Mouse (Mus musculus) hindbrain, embryonic 11.5 days (tissue): ENCODE results near the gene Primpol. TPM values are rescaled to one million over a fixed set of nuclear protein-coding genes. Genes with fewer than 3 reads are reported as not detected.

Experiments used
- ATAC-seq: fragments of 200-750 bp; cut with Nextera tagmentation; 2 replicates; pipeline ENCODE4 v1.8.0; 2017; ENCODE audit warnings: mild to moderate bottlenecking, moderate TSS enrichment, moderate library complexity; ENCODE audit not compliant: low FRiP score
- DNase-seq: peaks from one replicate; pipeline ENCODE4 v3.0.0-alpha.2; 2015; ENCODE audit warnings: low spot score
- H3K27ac ChIP-seq: fragments of 300-500 bp; sonication (generic); 2 replicates; pipeline ENCODE4 v1.5.1; 2014; ENCODE audit warnings: mild to moderate bottlenecking, low read depth, low read length
- H3K27me3 ChIP-seq: fragments of 300-500 bp; sonication (generic); 2 replicates; pipeline ENCODE4 v1.6.1; 2014; ENCODE audit warnings: mild to moderate bottlenecking, low read length, moderate library complexity, mixed read lengths; ENCODE audit not compliant: control insufficient read depth, insufficient read depth
- H3K36me3 ChIP-seq: fragments of 300-500 bp; sonication (generic); 2 replicates; pipeline ENCODE4 v1.6.1; 2014; ENCODE audit warnings: mild to moderate bottlenecking, low read length, moderate library complexity, mixed read lengths; ENCODE audit not compliant: control insufficient read depth, insufficient read depth
- H3K4me1 ChIP-seq: fragments of 300-500 bp; sonication (generic); replicated peaks from 2 replicates; pipeline ENCODE4 v1.6.1; 2014; ENCODE audit warnings: low read length, mixed read lengths; ENCODE audit not compliant: control insufficient read depth, insufficient read depth
- H3K4me2 ChIP-seq: fragments of 300-500 bp; sonication (generic); replicated peaks from 2 replicates; pipeline ENCODE4 v1.6.1; 2014; ENCODE audit warnings: mild to moderate bottlenecking, low read depth, low read length
- H3K4me3 ChIP-seq: fragments of 300-500 bp; sonication (generic); 2 replicates; pipeline ENCODE4 v1.5.1; 2014; ENCODE audit warnings: low read depth, low read length
- H3K9ac ChIP-seq: fragments of 300-500 bp; sonication (generic); 2 replicates; pipeline ENCODE4 v1.6.1; 2014; ENCODE audit warnings: low read depth, low read length
- H3K9me3 ChIP-seq: fragments of 300-500 bp; sonication (generic); 2 replicates; pipeline ENCODE4 v1.6.1; 2016; ENCODE audit warnings: low read length; ENCODE audit not compliant: control insufficient read depth
- WGBS: fragments of 180-500 bp; shearing (Covaris S2); extraction: QIAGEN DNeasy Blood & Tissue Kit; methylation state at CpG from one replicate; pipeline ENCODE4 v1.1.7; 2014; 5-methylcytosine and 5-hydroxymethylcytosine counted together
- polyA plus RNA-seq: library from polyadenylated mRNA; unstranded; fragments of >200 nt; fragmentation: Nextera tagmentation; extraction: Ambion mirVana; gene quantifications from 2 replicates; pipeline ENCODE4 v1.2.1, GENCODE M21; 2014

Gene Primpol
- polyA plus RNA-seq, result 9.3 and 10.0 TPM in 2 replicates

GRCm38 (mm10) chr8:46616879-46617689 lies at the start of gene Primpol, which contains the start of gene Casp3:
Primpol (minus strand) TSS chr8:46617212.
Casp3 (plus strand) TSS chr8:46617291.
- DNase-seq (peak; percentile 97), ATAC-seq (peak; percentile 98)
- H3K27me3 ChIP-seq, result no peaks in the 10 kb centered on the region
- WGBS, result 1% methylated on average over 53 of the region's 54 CpGs
- no peaks in the 10 kb centered on the region for H3K9me3 ChIP-seq
- peak within 1 kb of the TSS; percentile 85 for H3K9ac ChIP-seq
- peak within 1 kb of the TSS; percentile 74 for H3K4me2 ChIP-seq
- H3K4me3 ChIP-seq, result peak within 1 kb of the TSS; percentile 87
- H3K36me3 ChIP-seq, result no peaks in the 10 kb centered on the region
- 0 out of 2 replicates have a peak, but pooled peaks cover 2% of the 10 kb centered on the region for H3K4me1 ChIP-seq
- peak within 1 kb of the TSS; percentile 82 for H3K27ac ChIP-seq

- H3K4me2 ChIP-seq, result no peak overlapping the region
- no peak overlapping the region for H3K4me3 ChIP-seq
- H3K27me3 ChIP-seq, result no peaks in the 10 kb centered on the region
- no peak overlapping the region for H3K9ac ChIP-seq
- ATAC-seq (no peak), DNase-seq (no peak)
- no peaks in the 10 kb centered on the region for H3K36me3 ChIP-seq
- H3K27ac ChIP-seq, result no peak overlapping the region
- H3K4me1 ChIP-seq, result no peaks in the 10 kb centered on the region
- WGBS, result 75% methylated on average over 2 of the region's 2 CpGs
- H3K9me3 ChIP-seq, result no peaks in the 10 kb centered on the region
These were observed 38.9 kb upstream of the Primpol start for GRCm38 (mm10) chr8:46655919-46656318.

- no peak overlapping the region for H3K4me3 ChIP-seq
- H3K9ac ChIP-seq, result no peak overlapping the region
- H3K4me2 ChIP-seq, result no peak overlapping the region
- H3K4me1 ChIP-seq, result no peaks in the 10 kb centered on the region
- 84% methylated on average over 9 of the region's 9 CpGs for WGBS
- no peak overlapping the region for H3K27ac ChIP-seq
- H3K36me3 ChIP-seq, result no peaks in the 10 kb centered on the region
- H3K9me3 ChIP-seq, result no peaks in the 10 kb centered on the region
- no peak for ATAC-seq
- DNase-seq, result no peak
- no peaks in the 10 kb centered on the region for H3K27me3 ChIP-seq
These were observed 34.9 kb upstream of the Primpol start for GRCm38 (mm10) chr8:46651872-46652271.

- WGBS, result 90% methylated on average over 4 of the region's 4 CpGs
These were observed 31.4 kb upstream of the Primpol start for GRCm38 (mm10) chr8:46648421-46648820.

GRCm38 (mm10) chr8:46641272-46641671 lies 24.3 kb upstream of the Primpol start:
- Histone ChIP-seq H3K27me3 (no peaks in the 10 kb centered on the region), H3K9me3 (no peaks in the 10 kb centered on the region), H3K9ac (no peak overlapping the region), H3K4me3 (no peak overlapping the region), H3K4me2 (no peak overlapping the region), H3K27ac (no peak overlapping the region), H3K4me1 (no peaks in the 10 kb centered on the region), H3K36me3 (0 out of 2 replicates have a peak, but pooled peaks cover 7% of the 10 kb centered on the region)
- WGBS, result 89% methylated on average over 5 of the region's 5 CpGs
- no peak for ATAC-seq
- no peak for DNase-seq

More at GRCm38 (mm10) chr8:46648421-46648820, 31.4 kb upstream of the Primpol start:
- Histone ChIP-seq H3K36me3 (no peaks in the 10 kb centered on the region), H3K4me2 (no peak overlapping the region), H3K9me3 (no peaks in the 10 kb centered on the region), H3K4me1 (no peaks in the 10 kb centered on the region), H3K27me3 (no peaks in the 10 kb centered on the region), H3K27ac (no peak overlapping the region), H3K4me3 (no peak overlapping the region), H3K9ac (no peak overlapping the region)
- no peak for DNase-seq
- no peak for ATAC-seq

- Histone ChIP-seq H3K27me3 (no peaks in the 10 kb centered on the region), H3K4me3 (no peak overlapping the region), H3K4me1 (no peaks in the 10 kb centered on the region), H3K36me3 (peaks cover 19% of the 10 kb centered on the region; the same call in 1 of the 2 replicates), H3K9me3 (no peaks in the 10 kb centered on the region), H3K27ac (no peak overlapping the region), H3K4me2 (no peak overlapping the region), H3K9ac (no peak overlapping the region)
- 95% methylated on average over 5 of the region's 5 CpGs for WGBS
- DNase-seq, result no peak
- ATAC-seq, result no peak
These were observed 22.8 kb upstream of the Primpol start for GRCm38 (mm10) chr8:46639852-46640251.

- DNase-seq (no peak), ATAC-seq (no peak)
- Histone ChIP-seq H3K9me3 (no peaks in the 10 kb centered on the region), H3K4me2 (no peak overlapping the region), H3K9ac (no peak overlapping the region), H3K4me1 (no peaks in the 10 kb centered on the region), H3K4me3 (no peak overlapping the region), H3K27me3 (no peaks in the 10 kb centered on the region), H3K36me3 (peaks cover 19% of the 10 kb centered on the region; the same call in 1 of the 2 replicates), H3K27ac (no peak overlapping the region)
- WGBS, result 69% methylated on average over 6 of the region's 6 CpGs
These were observed 22.1 kb upstream of the Primpol start for GRCm38 (mm10) chr8:46639010-46639571.

GRCm38 (mm10) chr8:46630932-46631331 lies 13.9 kb upstream of the Primpol start:
- Histone ChIP-seq H3K27me3 (no peaks in the 10 kb centered on the region), H3K36me3 (peaks cover 9% of the 10 kb centered on the region; the same call in 1 of the 2 replicates), H3K4me3 (no peak overlapping the region), H3K9me3 (no peaks in the 10 kb centered on the region), H3K9ac (no peak overlapping the region), H3K4me1 (no peaks in the 10 kb centered on the region), H3K4me2 (no peak overlapping the region), H3K27ac (no peak overlapping the region)
- DNase-seq, result no peak
- ATAC-seq, result no peak
- 94% methylated on average over 4 of the region's 4 CpGs for WGBS
